Mouse (Mus musculus) midbrain, embryonic 10.5 days (tissue): ENCODE results near the gene Hist1h2bg. TPM values are rescaled to one million over a fixed set of nuclear protein-coding genes. Genes with fewer than 3 reads are reported as not detected.
"Not testable (repeated sequence)": the region's sequence is repeated elsewhere in the genome, so short reads cannot be mapped to it uniquely, and the experiment has no call there.

Experiments
- DNase-seq: peaks from one replicate; pipeline ENCODE4 v3.0.0-alpha.2; 2017; ENCODE audit warnings: low spot score
- H3K27ac ChIP-seq: fragments of 300-500 bp; sonication (generic); replicated peaks from 2 replicates; pipeline ENCODE4 v1.5.1; 2016; ENCODE audit warnings: mild to moderate bottlenecking
- H3K27me3 ChIP-seq: fragments of 300-500 bp; sonication (generic); 2 replicates; pipeline ENCODE4 v1.6.1; 2016; ENCODE audit warnings: low read depth, mild to moderate bottlenecking; ENCODE audit not compliant: poor library complexity, severe bottlenecking
- H3K36me3 ChIP-seq: fragments of 300-500 bp; sonication (generic); 2 replicates; pipeline ENCODE4 v1.6.1; 2016; ENCODE audit warnings: mild to moderate bottlenecking, moderate library complexity
- H3K4me1 ChIP-seq: fragments of 300-500 bp; sonication (generic); 2 replicates; pipeline ENCODE4 v1.6.1; 2016
- H3K4me3 ChIP-seq: fragments of 300-500 bp; sonication (generic); 2 replicates; pipeline ENCODE4 v1.5.1; 2016; ENCODE audit warnings: mild to moderate bottlenecking, moderate library complexity
- H3K9me3 ChIP-seq: fragments of 300-500 bp; sonication (generic); replicated peaks from 2 replicates; pipeline ENCODE4 v1.6.1; 2016; ENCODE audit warnings: mild to moderate bottlenecking
- WGBS: fragments of 180-500 bp; shearing (Covaris S2); methylation state at CpG from one replicate; pipeline ENCODE4 v1.1.7; 2016; 5-methylcytosine and 5-hydroxymethylcytosine counted together
- polyA plus RNA-seq: library from polyadenylated mRNA; unstranded; fragments of >200 nt; fragmentation: Nextera tagmentation; extraction: Ambion mirVana; gene quantifications from 2 replicates; pipeline ENCODE4 v1.2.1, GENCODE M21; 2016

Gene Hist1h2bg
- polyA plus RNA-seq, 1 experiment from 2014 or later: 6.4 TPM

DNA sequence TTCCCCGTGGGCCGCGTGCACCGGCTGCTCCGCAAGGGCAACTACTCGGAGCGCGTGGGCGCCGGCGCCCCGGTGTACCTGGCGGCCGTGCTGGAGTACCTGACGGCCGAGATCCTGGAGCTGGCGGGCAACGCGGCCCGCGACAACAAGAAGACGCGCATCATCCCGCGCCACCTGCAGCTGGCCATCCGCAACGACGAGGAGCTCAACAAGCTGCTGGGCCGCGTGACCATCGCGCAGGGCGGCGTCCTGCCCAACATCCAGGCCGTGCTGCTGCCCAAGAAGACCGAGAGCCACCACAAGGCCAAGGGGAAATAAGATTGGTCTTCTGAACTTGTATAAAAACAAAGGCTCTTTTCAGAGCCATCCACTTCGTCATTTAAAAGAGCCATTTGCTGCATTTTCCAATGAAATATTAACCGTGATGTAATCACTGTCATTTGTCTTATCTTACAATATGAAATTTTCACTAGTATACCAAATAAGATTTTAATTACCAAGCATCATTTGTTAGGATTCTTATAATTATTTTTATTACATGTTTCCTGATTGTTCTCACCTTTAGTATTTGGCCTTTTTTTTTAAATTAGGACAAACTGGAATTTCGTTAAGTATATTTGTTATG, 3.5 kb downstream of the Hist1h2bg start:
- peak overlapping the region; percentile 61 for H3K4me3 ChIP-seq
- H3K27me3 ChIP-seq, H3K9me3 ChIP-seq, DNase-seq, H3K36me3 ChIP-seq: not testable (repeated sequence)
- 0% methylated on average over 8 of the region's 39 CpGs for WGBS
- peaks cover 46% of the 10 kb centered on the region for H3K4me1 ChIP-seq
- peak overlapping the region; percentile 97 for H3K27ac ChIP-seq

- DNase-seq: peak; percentile 64
- under 1% methylated on average over 18 of the region's 18 CpGs for WGBS
- H3K36me3 ChIP-seq: no peaks in the 10 kb centered on the region
- no peaks in the 10 kb centered on the region for H3K9me3 ChIP-seq
- H3K4me3 ChIP-seq: peak within 1 kb of the TSS; percentile 61
- H3K27ac ChIP-seq: peak within 1 kb of the TSS; percentile 92
- H3K27me3 ChIP-seq: no peaks in the 10 kb centered on the region
- H3K4me1 ChIP-seq: peaks cover 39% of the 10 kb centered on the region
These were observed 4.2 kb downstream of the Hist1h2bg start, which contains the start of gene Hist1h3d for GRCm38 (mm10) chr13:23575271-23575851. Hist1h3d (plus strand) TSS chr13:23575763.

GRCm38 (mm10) chr13:23575864-23576313, 4.7 kb downstream of the Hist1h2bg start:
- H3K36me3 ChIP-seq, H3K27me3 ChIP-seq, H3K9me3 ChIP-seq: not testable (repeated sequence)
- peak; percentile 36 for DNase-seq
- Histone ChIP-seq H3K27ac (peak overlapping the region; percentile 92), H3K4me3 (peak overlapping the region; percentile 61), H3K4me1 (peaks cover 42% of the 10 kb centered on the region)
- 2% methylated on average over 11 of the region's 40 CpGs for WGBS

GRCm38 (mm10) chr13:23576351-23576881, 5.2 kb downstream of the Hist1h2bg start:
- Histone ChIP-seq H3K4me3 (peak overlapping the region; percentile 61), H3K36me3 (no peaks in the 10 kb centered on the region), H3K9me3 (no peaks in the 10 kb centered on the region), H3K4me1 (peaks cover 45% of the 10 kb centered on the region), H3K27me3 (no peaks in the 10 kb centered on the region), H3K27ac (peak overlapping the region; percentile 92)
- peak; percentile 44 for DNase-seq
- 4% methylated on average over 7 of the region's 7 CpGs for WGBS

- H3K4me3 ChIP-seq: peak overlapping the region; percentile 61
- DNase-seq: no peak
- H3K4me1 ChIP-seq: peaks cover 47% of the 10 kb centered on the region
- no peaks in the 10 kb centered on the region for H3K27me3 ChIP-seq
- no peaks in the 10 kb centered on the region for H3K36me3 ChIP-seq
- 53% methylated on average over 6 of the region's 6 CpGs for WGBS
- no peaks in the 10 kb centered on the region for H3K9me3 ChIP-seq
- H3K27ac ChIP-seq: peak overlapping the region; percentile 92
These were observed 5.9 kb downstream of the Hist1h2bg start for GRCm38 (mm10) chr13:23576906-23577639.

- 98% methylated on average over 1 of the region's 1 CpGs for WGBS
- H3K27ac ChIP-seq: peak overlapping the region; percentile 92
- DNase-seq: no peak
These were observed 6.6 kb downstream of the Hist1h2bg start for GRCm38 (mm10) chr13:23577835-23578234.

GRCm38 (mm10) chr13:23581408-23582218, 10.4 kb downstream of the Hist1h2bg start, which contains the start of gene Hist1h4d:
Hist1h4d (plus strand) TSS chr13:23581598.
- Histone ChIP-seq H3K36me3 (no peaks in the 10 kb centered on the region), H3K9me3 (no peaks in the 10 kb centered on the region), H3K27ac (peak within 1 kb of the TSS; percentile 94), H3K4me3 (peak within 1 kb of the TSS; percentile 63), H3K4me1 (peaks cover 57% of the 10 kb centered on the region), H3K27me3 (no peaks in the 10 kb centered on the region)
- DNase-seq: peak; percentile 94
- under 1% methylated on average over 43 of the region's 43 CpGs for WGBS

More at GRCm38 (mm10) chr13:23577835-23578234, 6.6 kb downstream of the Hist1h2bg start:
- Histone ChIP-seq H3K27me3 (no peaks in the 10 kb centered on the region), H3K4me1 (peaks cover 47% of the 10 kb centered on the region), H3K36me3 (no peaks in the 10 kb centered on the region), H3K9me3 (no peaks in the 10 kb centered on the region), H3K4me3 (no peak overlapping the region)

DNA sequence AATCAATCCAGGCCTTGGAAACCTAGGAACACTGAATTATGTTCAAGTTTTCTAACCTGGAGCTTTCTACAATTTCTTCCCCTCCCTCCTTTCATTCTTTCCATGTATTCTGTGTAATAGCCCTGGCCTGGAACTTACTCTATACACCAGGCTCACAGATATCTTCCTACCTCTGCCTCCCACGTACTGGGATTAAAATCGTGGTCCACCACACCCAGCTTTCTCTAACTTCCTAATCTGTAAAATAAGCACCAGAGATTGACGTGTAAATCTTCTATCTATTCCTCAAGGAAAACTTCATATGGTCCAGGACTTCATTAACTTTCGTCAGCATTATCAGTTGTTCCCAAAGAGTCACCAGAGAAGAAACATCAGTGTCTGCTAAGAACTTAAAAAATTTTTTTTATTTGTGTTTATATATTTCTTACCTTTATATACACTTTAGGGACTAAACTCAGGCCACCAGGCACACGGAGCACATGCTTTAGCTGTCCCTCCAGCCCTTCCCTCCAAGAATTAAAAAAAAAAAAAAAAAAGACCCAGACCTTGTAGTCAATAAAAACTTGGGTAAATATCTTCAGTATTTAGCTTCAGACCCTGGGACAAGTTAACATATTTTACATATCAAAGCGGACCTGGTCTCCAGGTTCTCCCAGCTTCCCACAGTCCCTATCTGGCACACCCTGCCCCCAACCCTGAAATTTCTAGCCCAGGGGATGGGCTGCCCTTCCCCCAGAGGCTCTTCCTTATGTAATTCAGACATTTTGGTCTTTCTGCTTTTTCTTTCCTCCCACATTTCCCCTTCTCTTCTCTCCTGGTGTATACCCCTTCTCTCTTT, 11.2 kb downstream of the Hist1h2bg start:
- 3% methylated on average over 6 of the region's 6 CpGs for WGBS
- peak overlapping the region; percentile 94 for H3K27ac ChIP-seq
- H3K4me3 ChIP-seq: peak overlapping the region; percentile 63
- no peaks in the 10 kb centered on the region for H3K36me3 ChIP-seq
- no peaks in the 10 kb centered on the region for H3K9me3 ChIP-seq
- H3K27me3 ChIP-seq: no peaks in the 10 kb centered on the region
- DNase-seq: peak; percentile 52
- peaks cover 55% of the 10 kb centered on the region for H3K4me1 ChIP-seq

DNA sequence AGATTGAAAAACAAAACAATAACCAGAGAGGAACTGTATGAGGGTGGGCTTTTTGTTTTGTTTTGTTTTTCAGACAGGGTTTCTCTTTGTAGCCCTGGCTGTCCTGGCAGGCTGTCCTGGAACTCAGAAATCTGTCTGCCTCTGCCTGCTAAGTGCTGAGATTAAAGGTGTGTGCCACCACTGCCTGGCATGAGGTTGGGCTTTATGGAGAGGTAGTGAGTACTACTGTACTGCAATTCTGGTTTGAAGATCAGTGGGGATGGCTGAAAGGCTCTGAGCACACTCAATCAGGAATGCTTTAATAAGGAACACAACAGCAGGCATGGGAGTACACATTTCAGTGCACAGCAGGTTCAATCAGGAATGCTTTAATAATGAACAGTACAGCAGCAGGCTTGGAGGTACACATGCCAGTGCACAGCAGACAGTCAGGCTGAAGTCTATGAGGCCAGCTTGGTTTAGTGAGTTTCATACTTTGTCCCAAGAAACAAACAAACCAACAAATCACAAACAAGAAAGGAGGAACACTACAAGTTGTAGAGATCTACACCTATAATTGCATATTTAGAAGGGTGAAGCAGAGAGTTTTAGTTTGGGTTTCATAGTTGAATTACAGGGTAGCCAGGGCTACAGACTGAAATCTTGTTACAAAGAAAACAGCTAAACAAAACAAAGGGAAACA, 12.3 kb downstream of the Hist1h2bg start:
- Histone ChIP-seq H3K9me3 (no peaks in the 10 kb centered on the region), H3K4me1 (peaks cover 51% of the 10 kb centered on the region), H3K4me3 (peak overlapping the region; percentile 63; the same call in 1 of the 2 replicates)

DNA sequence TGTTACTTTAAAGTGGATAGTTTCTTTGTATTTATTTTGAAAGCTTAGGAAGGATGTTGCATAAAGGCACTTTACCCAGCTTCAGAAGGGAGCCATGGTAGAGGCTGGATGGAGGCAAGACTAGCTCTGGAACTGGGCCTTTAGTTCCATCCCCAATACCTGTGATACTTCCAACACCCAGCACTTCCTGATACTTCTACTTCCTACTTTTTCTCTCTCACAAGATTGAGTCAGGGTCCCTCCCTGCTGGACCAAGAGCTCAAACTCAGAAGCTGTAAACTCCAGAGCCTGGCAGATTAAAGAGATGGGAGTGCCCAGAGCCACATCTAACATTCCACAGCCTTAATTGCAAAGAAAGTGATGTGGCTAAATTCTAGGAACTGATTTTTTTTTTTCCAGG, 13.1 kb downstream of the Hist1h2bg start:
- H3K27ac ChIP-seq: peak overlapping the region; percentile 94
- peak overlapping the region; percentile 49 for H3K4me3 ChIP-seq
- peak; percentile 31 for DNase-seq
- no peaks in the 10 kb centered on the region for H3K36me3 ChIP-seq
- H3K4me1 ChIP-seq: peaks cover 51% of the 10 kb centered on the region
- no peaks in the 10 kb centered on the region for H3K9me3 ChIP-seq
- no peaks in the 10 kb centered on the region for H3K27me3 ChIP-seq

More for the DNA sequence above, 12.3 kb downstream of the Hist1h2bg start:
- H3K36me3 ChIP-seq: no peaks in the 10 kb centered on the region
- H3K27ac ChIP-seq: peak overlapping the region; percentile 94
- peak; percentile 19 for DNase-seq
- no peaks in the 10 kb centered on the region for H3K27me3 ChIP-seq

DNA sequence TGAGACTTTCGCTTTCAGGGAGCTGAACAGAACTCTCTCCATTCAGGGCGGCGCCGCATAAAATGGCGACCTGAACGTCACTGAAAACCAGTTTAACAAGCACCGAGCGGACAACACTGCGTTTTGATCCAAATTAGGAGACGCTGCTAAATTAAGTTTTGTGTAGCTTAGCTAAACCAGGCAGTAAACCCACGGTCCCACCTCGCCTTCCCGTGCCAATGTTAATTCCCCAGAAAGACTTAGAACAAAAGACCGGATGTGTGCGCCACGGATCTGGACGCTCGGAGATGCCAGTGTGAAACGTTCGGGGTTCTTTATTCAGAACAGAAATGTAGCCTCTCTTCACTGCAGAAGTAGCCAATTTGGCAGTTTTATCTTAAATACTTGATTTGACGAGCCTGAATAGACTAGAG, 13.8 kb downstream of the Hist1h2bg start:
- under 1% methylated on average over 21 of the region's 21 CpGs for WGBS
- H3K4me1 ChIP-seq: peaks cover 51% of the 10 kb centered on the region
- H3K4me3 ChIP-seq: peak overlapping the region; percentile 49
- H3K27ac ChIP-seq: peak overlapping the region; percentile 94
- no peaks in the 10 kb centered on the region for H3K36me3 ChIP-seq
- no peaks in the 10 kb centered on the region for H3K9me3 ChIP-seq
- DNase-seq: peak; percentile 77
- no peaks in the 10 kb centered on the region for H3K27me3 ChIP-seq
